Mouse (Mus musculus): ENCODE data around the gene Sart1.

GRCm38 (mm10) chr19:5334741-5335140 is 53.8 kb downstream of the Sart1 start:
- TF ChIP-seq CTCF (IDR thresholded peaks at IDR 0.05; ENCODE audit: low read depth) (no peak), EP300 (IDR thresholded peaks at IDR 0.05; ENCODE audit: low read depth) (no peak)
